Mouse (Mus musculus) stomach, postnatal 0 days (tissue): ENCODE measurements at regions not wholly inside any gene's neighbourhood (a gene's known extent, or its start where the extent isn't known, plus 50 kb on each side); places are given as distances from the start of the nearest gene placed in this dataset.

Experiments
- ATAC-seq: fragments of 200-750 bp; cut with Nextera tagmentation; 2 replicates; pipeline ENCODE4 v1.8.0; 2017; ENCODE audit not compliant: low FRiP score, low TSS enrichment
- DNase-seq: peaks from one replicate; pipeline ENCODE4 v3.0.0-alpha.2; 2016; ENCODE audit warnings: low spot score
- H3K27ac ChIP-seq: fragments of 300-500 bp; sonication (generic); replicated peaks from 2 replicates; pipeline ENCODE4 v1.5.1; 2014; ENCODE audit warnings: mild to moderate bottlenecking, control low read depth
- H3K27me3 ChIP-seq: fragments of 300-500 bp; sonication (generic); 2 replicates; pipeline ENCODE4 v1.6.1; 2014; ENCODE audit warnings: low read length; ENCODE audit not compliant: control insufficient read depth, insufficient read depth
- H3K36me3 ChIP-seq: fragments of 300-500 bp; sonication (generic); 2 replicates; pipeline ENCODE4 v1.6.1; 2014; ENCODE audit warnings: low read length, mixed read lengths; ENCODE audit not compliant: control insufficient read depth, insufficient read depth
- H3K4me1 ChIP-seq: fragments of 300-500 bp; sonication (generic); replicated peaks from 2 replicates; pipeline ENCODE4 v1.6.1; 2014; ENCODE audit warnings: antibody characterized with exemption; ENCODE audit not compliant: control insufficient read depth, insufficient read depth
- H3K4me2 ChIP-seq: fragments of 300-500 bp; sonication (generic); replicated peaks from 2 replicates; pipeline ENCODE4 v1.6.1; 2014; ENCODE audit warnings: low read depth, mild to moderate bottlenecking, control low read depth, moderate library complexity
- H3K4me3 ChIP-seq: fragments of 300-500 bp; sonication (generic); 2 replicates; pipeline ENCODE4 v1.5.1; 2014; ENCODE audit warnings: low read depth, low read length, control low read depth
- H3K9ac ChIP-seq: fragments of 300-500 bp; sonication (generic); 2 replicates; pipeline ENCODE4 v1.6.1; 2014; ENCODE audit warnings: mild to moderate bottlenecking, low read length, control low read depth, mixed read lengths
- H3K9me3 ChIP-seq: fragments of 300-500 bp; sonication (generic); 2 replicates; pipeline ENCODE4 v1.6.1; 2016; ENCODE audit warnings: low read length; ENCODE audit not compliant: control insufficient read depth
- CTCF ChIP-seq: IDR thresholded peaks from 2 replicates; pipeline ENCODE4 v1.5.1; 2016; ENCODE audit warnings: antibody characterized with exemption, low read depth, mild to moderate bottlenecking, moderate library complexity
- EP300 ChIP-seq: optimal IDR thresholded peaks from 2 replicates; pipeline ENCODE3; 2016; ENCODE audit warnings: antibody characterized with exemption
- WGBS: fragments of 180-500 bp; shearing (Covaris S2); extraction: QIAGEN DNeasy Blood & Tissue Kit; methylation state at CpG from one replicate; pipeline ENCODE4 v1.1.7; 2014; 5-methylcytosine and 5-hydroxymethylcytosine counted together

- DNase-seq (no peak), ATAC-seq (no peak)
- no peaks in the 10 kb centered on the region for H3K4me1 ChIP-seq
- no peak overlapping the region for H3K9ac ChIP-seq
- H3K36me3 ChIP-seq: no peaks in the 10 kb centered on the region
- H3K4me3 ChIP-seq: no peak overlapping the region
- H3K9me3 ChIP-seq: no peaks in the 10 kb centered on the region
- H3K4me2 ChIP-seq: no peak overlapping the region
- H3K27me3 ChIP-seq: no peaks in the 10 kb centered on the region
- TF ChIP-seq EP300: no peak
- no peak for TF ChIP-seq CTCF
- H3K27ac ChIP-seq: no peak overlapping the region
- 39% methylated on average over 1 of the region's 1 CpGs for WGBS
Observed at GRCm38 (mm10) chr7:77632656-77633055, 1105.2 kb downstream of the Ntrk3 start.

GRCm38 (mm10) chr7:77623491-77623890 is 1114.3 kb downstream of the Ntrk3 start:
- Histone ChIP-seq H3K27ac (no peak overlapping the region), H3K9me3 (no peaks in the 10 kb centered on the region), H3K4me1 (no peaks in the 10 kb centered on the region), H3K4me2 (no peak overlapping the region), H3K27me3 (no peaks in the 10 kb centered on the region), H3K4me3 (no peak overlapping the region), H3K36me3 (no peaks in the 10 kb centered on the region), H3K9ac (no peak overlapping the region)
- no peak for ATAC-seq
- WGBS: 82% methylated on average over 4 of the region's 4 CpGs
- DNase-seq: no peak
- TF ChIP-seq EP300 (no peak), CTCF (no peak)

GRCm38 (mm10) chr7:77622934-77623333 is 1114.9 kb downstream of the Ntrk3 start:
- H3K36me3 ChIP-seq: no peaks in the 10 kb centered on the region
- no peak overlapping the region for H3K4me2 ChIP-seq
- H3K4me1 ChIP-seq: no peaks in the 10 kb centered on the region
- H3K9me3 ChIP-seq: no peaks in the 10 kb centered on the region
- H3K9ac ChIP-seq: no peak overlapping the region
- H3K27me3 ChIP-seq: no peaks in the 10 kb centered on the region
- no peak overlapping the region for H3K4me3 ChIP-seq
- ATAC-seq (no peak), DNase-seq (no peak)
- TF ChIP-seq CTCF (no peak), EP300 (no peak)
- H3K27ac ChIP-seq: no peak overlapping the region

- Histone ChIP-seq H3K4me2 (no peak overlapping the region), H3K9ac (no peak overlapping the region), H3K9me3 (no peaks in the 10 kb centered on the region), H3K4me1 (no peaks in the 10 kb centered on the region), H3K27ac (no peak overlapping the region), H3K4me3 (no peak overlapping the region), H3K27me3 (no peaks in the 10 kb centered on the region), H3K36me3 (no peaks in the 10 kb centered on the region)
- DNase-seq (no peak), ATAC-seq (no peak)
- 49% methylated on average over 1 of the region's 1 CpGs for WGBS
- TF ChIP-seq CTCF: no peak
- TF ChIP-seq EP300: no peak
Observed at GRCm38 (mm10) chr7:77572872-77573271, 1164.9 kb downstream of the Ntrk3 start.

- no peak overlapping the region for H3K9ac ChIP-seq
- no peak for TF ChIP-seq CTCF
- no peak for TF ChIP-seq EP300
- DNase-seq (no peak), ATAC-seq (no peak)
- no peak overlapping the region for H3K27ac ChIP-seq
- 33% methylated on average over 1 of the region's 1 CpGs for WGBS
- H3K4me3 ChIP-seq: no peak overlapping the region
- no peak overlapping the region for H3K4me2 ChIP-seq
- no peaks in the 10 kb centered on the region for H3K4me1 ChIP-seq
- H3K9me3 ChIP-seq: no peaks in the 10 kb centered on the region
- no peaks in the 10 kb centered on the region for H3K36me3 ChIP-seq
- H3K27me3 ChIP-seq: no peaks in the 10 kb centered on the region
Observed at GRCm38 (mm10) chr7:77559095-77559494, 1178.7 kb downstream of the Ntrk3 start.

- Histone ChIP-seq H3K4me1 (no peaks in the 10 kb centered on the region), H3K9me3 (no peaks in the 10 kb centered on the region), H3K4me3 (no peak overlapping the region), H3K27me3 (no peaks in the 10 kb centered on the region), H3K9ac (no peak overlapping the region), H3K4me2 (no peak overlapping the region), H3K36me3 (no peaks in the 10 kb centered on the region), H3K27ac (no peak overlapping the region)
- DNase-seq (no peak), ATAC-seq (no peak)
- 58% methylated on average over 4 of the region's 4 CpGs for WGBS
- TF ChIP-seq EP300 (no peak), CTCF (no peak)
Observed at GRCm38 (mm10) chr7:77558536-77558935, 1179.3 kb downstream of the Ntrk3 start.
